Mouse (Mus musculus): Measurements from ENCODE around the gene Faap20.

DNA sequence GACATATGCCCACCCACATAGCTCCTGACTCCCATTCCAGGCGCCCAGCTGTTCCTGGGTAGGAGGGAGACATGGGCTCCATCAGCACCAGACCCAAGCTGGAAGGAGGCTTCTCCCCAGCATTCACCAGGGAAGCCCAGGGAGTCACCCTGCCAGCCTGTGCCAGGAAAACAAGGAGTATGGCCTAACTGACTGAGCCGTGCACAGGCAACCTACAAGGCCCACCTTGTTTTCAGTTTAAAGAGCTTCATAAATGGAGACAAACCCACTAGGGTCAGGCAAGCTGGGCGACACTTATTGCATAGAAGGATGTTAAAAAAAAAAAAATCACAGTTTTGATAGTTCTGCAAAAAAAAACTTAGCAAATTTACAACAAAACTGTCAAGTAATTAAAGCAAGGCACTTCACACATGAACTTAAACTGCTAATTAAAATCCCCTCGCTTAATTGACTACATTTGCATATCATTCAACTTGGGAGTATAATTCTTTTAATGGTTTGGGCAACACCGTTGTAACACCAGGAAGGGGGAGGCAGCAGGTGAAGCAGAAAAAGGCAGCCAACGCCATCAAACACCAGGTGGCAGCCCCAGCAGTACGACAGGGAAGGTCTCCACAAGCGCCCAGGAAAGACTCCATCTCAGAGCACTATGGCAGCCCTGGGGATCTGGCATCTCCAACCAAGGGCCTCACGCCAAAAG, 36.4 kb upstream of the Faap20 start:
- TF ChIP-seq POLR2A (IDR thresholded peaks at IDR 0.05; ENCODE audit: borderline replicate concordance, extremely low read depth, insufficient read depth, insufficient read length, poor library complexity, severe bottlenecking) (no peak), CTCF (IDR thresholded peaks at IDR 0.05; ENCODE audit: borderline replicate concordance, extremely low read depth, insufficient read depth, insufficient read length) (0 out of 2 replicates have a peak, but pooled peaks have one; percentile 25)

All from brain, embryonic 14.5 days (tissue).